Mouse (Mus musculus) liver, embryonic 13.5 days (tissue): Measurements from ENCODE around the gene Flt3l. TPM values are rescaled to one million over a fixed set of nuclear protein-coding genes. Genes with fewer than 3 reads are reported as not detected.

ENCODE experiments used
- ATAC-seq: fragments of 200-750 bp; cut with Nextera tagmentation; 2 replicates; pipeline ENCODE4 v1.8.0; 2017; ENCODE audit warnings: low read depth, mild to moderate bottlenecking, moderate number of reproducible peaks, moderate library complexity
- DNase-seq: peaks from one replicate; pipeline ENCODE4 v3.0.0; 2022
- H3K27ac ChIP-seq: fragments of 300-500 bp; sonication (generic); 2 replicates; pipeline ENCODE4 v1.5.1; 2015; ENCODE audit warnings: moderate library complexity, mild to moderate bottlenecking, inconsistent platforms
- H3K27me3 ChIP-seq: fragments of 300-500 bp; sonication (generic); 2 replicates; pipeline ENCODE4 v1.6.1; 2015; ENCODE audit warnings: mild to moderate bottlenecking, inconsistent platforms
- H3K36me3 ChIP-seq: fragments of 300-500 bp; sonication (generic); 2 replicates; pipeline ENCODE4 v1.6.1; 2015; ENCODE audit warnings: mild to moderate bottlenecking, inconsistent platforms
- H3K4me1 ChIP-seq: fragments of 300-500 bp; sonication (generic); replicated peaks from 2 replicates; pipeline ENCODE4 v1.6.1; 2015; ENCODE audit warnings: inconsistent platforms
- H3K4me2 ChIP-seq: fragments of 300-500 bp; sonication (generic); 2 replicates; pipeline ENCODE4 v1.6.1; 2015; ENCODE audit warnings: inconsistent platforms, mild to moderate bottlenecking, moderate library complexity
- H3K4me3 ChIP-seq: fragments of 300-500 bp; sonication (generic); replicated peaks from 2 replicates; pipeline ENCODE4 v1.5.1; 2015; ENCODE audit warnings: mild to moderate bottlenecking, inconsistent platforms
- H3K9ac ChIP-seq: fragments of 300-500 bp; sonication (generic); 2 replicates; pipeline ENCODE4 v1.6.1; 2015; ENCODE audit warnings: mild to moderate bottlenecking, inconsistent platforms
- H3K9me3 ChIP-seq: fragments of 300-500 bp; sonication (generic); replicated peaks from 2 replicates; pipeline ENCODE4 v1.6.1; 2016; ENCODE audit warnings: inconsistent platforms
- WGBS: fragments of 180-500 bp; shearing (Covaris S2); methylation state at CpG from one replicate; pipeline ENCODE4 v1.1.7; 2015; ENCODE audit not compliant: insufficient replicate concordance; 5-methylcytosine and 5-hydroxymethylcytosine counted together
- polyA plus RNA-seq: library from polyadenylated mRNA; unstranded; fragments of >200 nt; fragmentation: Nextera tagmentation; extraction: Ambion mirVana; gene quantifications from 2 replicates; pipeline ENCODE4 v1.2.1, GENCODE M21; 2015

Flt3l gene
- polyA plus RNA-seq, 1 experiment from 2014 or later, result 5.4 TPM

DNA sequence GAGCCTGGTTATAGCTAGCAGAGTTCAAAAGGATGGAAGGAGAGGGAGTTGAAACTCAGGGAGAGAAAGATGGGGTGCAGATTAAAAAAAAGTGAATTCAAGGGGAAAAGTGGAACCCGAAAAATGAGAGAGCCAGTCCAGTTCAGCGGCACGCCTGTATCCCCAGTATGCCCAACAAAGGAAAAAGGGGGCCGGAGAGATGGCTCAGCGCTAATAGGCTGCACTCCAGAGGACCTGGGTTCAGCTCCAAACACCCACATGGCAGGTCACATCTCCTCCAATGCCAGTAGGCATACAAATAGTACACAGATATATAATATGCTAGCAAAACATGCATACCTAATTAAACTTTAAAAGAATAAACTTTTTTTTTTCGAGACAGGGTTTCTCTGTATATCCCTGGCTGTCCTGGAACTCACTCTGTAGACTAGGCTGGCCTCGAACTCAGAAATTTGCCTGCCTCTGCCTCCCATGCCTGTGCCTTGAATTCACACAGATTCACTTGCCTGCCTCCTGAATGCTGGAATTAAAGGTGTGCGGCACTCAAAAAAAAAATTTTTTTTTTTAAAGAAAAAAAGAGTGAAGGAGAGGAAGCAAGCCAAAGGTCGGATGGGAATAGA, 26.9 kb upstream of the Flt3l start:
- DNase-seq (no peak), ATAC-seq (no peak)
- H3K9me3 ChIP-seq, result no peaks in the 10 kb centered on the region
- peaks cover 19% of the 10 kb centered on the region; the same call in 1 of the 2 replicates for H3K36me3 ChIP-seq
- no peak overlapping the region for H3K9ac ChIP-seq
- no peak overlapping the region for H3K4me3 ChIP-seq
- no peak overlapping the region for H3K27ac ChIP-seq
- H3K4me2 ChIP-seq, result no peak overlapping the region
- peaks cover 20% of the 10 kb centered on the region for H3K4me1 ChIP-seq
- H3K27me3 ChIP-seq, result peaks cover 59% of the 10 kb centered on the region
- 58% methylated on average over 9 of the region's 9 CpGs for WGBS

GRCm38 (mm10) chr7:45162551-45162950, 26.3 kb upstream of the Flt3l start:
- DNase-seq (no peak), ATAC-seq (peak; percentile 18; the same call in 1 of the 2 replicates)
- H3K4me2 ChIP-seq, result peak overlapping the region; percentile 74
- peak overlapping the region; percentile 42 for H3K4me3 ChIP-seq
- WGBS, result 21% methylated on average over 6 of the region's 6 CpGs
- peaks cover 20% of the 10 kb centered on the region for H3K4me1 ChIP-seq
- H3K9me3 ChIP-seq, result no peaks in the 10 kb centered on the region
- peak overlapping the region; percentile 37; the same call in 1 of the 2 replicates for H3K9ac ChIP-seq
- no peak overlapping the region for H3K27ac ChIP-seq
- peaks cover 53% of the 10 kb centered on the region for H3K27me3 ChIP-seq
- peaks cover 19% of the 10 kb centered on the region; the same call in 1 of the 2 replicates for H3K36me3 ChIP-seq

GRCm38 (mm10) chr7:45161612-45162473, 25.6 kb upstream of the Flt3l start:
- H3K27ac ChIP-seq, result no peak overlapping the region
- peaks cover 46% of the 10 kb centered on the region for H3K27me3 ChIP-seq
- peaks cover 20% of the 10 kb centered on the region for H3K4me1 ChIP-seq
- no peaks in the 10 kb centered on the region for H3K9me3 ChIP-seq
- ATAC-seq (peak; percentile 73), DNase-seq (peak; percentile 72)
- H3K4me3 ChIP-seq, result peak overlapping the region; percentile 42
- H3K9ac ChIP-seq, result peak overlapping the region; percentile 37; the same call in 1 of the 2 replicates
- peak overlapping the region; percentile 74 for H3K4me2 ChIP-seq
- H3K36me3 ChIP-seq, result peaks cover 22% of the 10 kb centered on the region
- WGBS, result 4% methylated on average over 35 of the region's 35 CpGs

GRCm38 (mm10) chr7:45160866-45161265, 24.6 kb upstream of the Flt3l start:
- no peaks in the 10 kb centered on the region for H3K9me3 ChIP-seq
- no peak overlapping the region for H3K9ac ChIP-seq
- H3K4me2 ChIP-seq, result no peak overlapping the region
- peaks cover 25% of the 10 kb centered on the region for H3K36me3 ChIP-seq
- ATAC-seq, result no peak
- peaks cover 20% of the 10 kb centered on the region for H3K4me1 ChIP-seq
- no peak for DNase-seq
- H3K27ac ChIP-seq, result no peak overlapping the region
- H3K4me3 ChIP-seq, result no peak overlapping the region
- 71% methylated on average over 3 of the region's 3 CpGs for WGBS
- H3K27me3 ChIP-seq, result peaks cover 36% of the 10 kb centered on the region

GRCm38 (mm10) chr7:45160316-45160800, 24.1 kb upstream of the Flt3l start:
- Histone ChIP-seq H3K9ac (no peak overlapping the region), H3K4me3 (no peak overlapping the region), H3K4me1 (peaks cover 24% of the 10 kb centered on the region), H3K36me3 (peaks cover 25% of the 10 kb centered on the region), H3K27ac (no peak overlapping the region), H3K4me2 (no peak overlapping the region), H3K27me3 (peaks cover 31% of the 10 kb centered on the region), H3K9me3 (no peaks in the 10 kb centered on the region)
- WGBS, result 85% methylated on average over 6 of the region's 6 CpGs
- DNase-seq (no peak), ATAC-seq (no peak)

DNA sequence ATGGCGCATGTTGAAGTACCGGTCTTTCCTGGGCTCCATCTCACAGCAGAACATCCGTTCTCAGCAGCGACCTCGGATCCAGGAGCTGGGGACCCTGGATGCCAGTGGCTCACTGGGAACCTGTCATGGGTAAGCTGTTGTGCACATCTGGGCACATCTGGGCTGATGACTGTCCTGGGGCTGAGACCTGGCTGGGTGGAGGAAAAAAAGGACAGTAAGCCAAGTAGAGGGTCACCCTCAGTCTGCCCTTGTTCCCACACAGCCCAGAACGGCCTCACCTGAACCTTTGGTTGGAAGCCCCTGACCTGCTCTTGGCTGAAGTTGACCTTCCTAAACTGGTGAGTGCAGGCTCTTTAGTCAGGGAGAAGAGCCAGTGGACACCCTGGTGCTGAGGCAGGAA, 22.8 kb upstream of the Flt3l start:
- Histone ChIP-seq H3K4me3 (no peak overlapping the region), H3K27ac (no peak overlapping the region), H3K36me3 (peaks cover 25% of the 10 kb centered on the region), H3K9ac (no peak overlapping the region), H3K4me2 (no peak overlapping the region), H3K9me3 (no peaks in the 10 kb centered on the region), H3K27me3 (peaks cover 18% of the 10 kb centered on the region), H3K4me1 (peaks cover 29% of the 10 kb centered on the region)
- 82% methylated on average over 6 of the region's 6 CpGs for WGBS
- ATAC-seq, result no peak
- DNase-seq, result no peak

GRCm38 (mm10) chr7:45157459-45157858, 21.2 kb upstream of the Flt3l start:
- no peak overlapping the region for H3K9ac ChIP-seq
- H3K9me3 ChIP-seq, result no peaks in the 10 kb centered on the region
- H3K4me2 ChIP-seq, result no peak overlapping the region
- H3K4me1 ChIP-seq, result peaks cover 28% of the 10 kb centered on the region
- H3K36me3 ChIP-seq, result peaks cover 25% of the 10 kb centered on the region
- H3K27me3 ChIP-seq, result peaks cover 2% of the 10 kb centered on the region
- 84% methylated on average over 14 of the region's 14 CpGs for WGBS
- DNase-seq (no peak), ATAC-seq (no peak)
- H3K27ac ChIP-seq, result no peak overlapping the region
- H3K4me3 ChIP-seq, result no peak overlapping the region

DNA sequence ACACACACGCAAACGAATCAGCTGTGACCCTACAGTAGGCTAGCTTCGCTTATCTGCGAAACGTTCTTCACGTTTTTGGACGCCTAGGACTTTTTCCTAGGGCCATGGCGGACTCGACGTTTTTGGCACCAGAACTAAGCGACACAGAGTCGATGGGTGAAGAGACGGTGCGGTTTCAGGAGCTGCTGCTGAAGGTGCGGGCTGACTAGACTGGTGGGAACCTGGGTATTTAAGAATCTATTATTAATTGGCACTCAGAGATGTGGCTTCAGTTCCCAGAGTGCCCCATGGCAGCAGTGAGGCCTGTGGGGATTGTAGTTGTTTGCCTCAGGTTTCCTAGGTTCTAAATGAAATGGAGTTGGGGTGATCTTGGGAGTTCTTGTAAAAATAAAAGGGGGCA, 20.0 kb upstream of the Flt3l start:
- H3K9ac ChIP-seq, result no peak overlapping the region
- no peaks in the 10 kb centered on the region for H3K9me3 ChIP-seq
- no peak overlapping the region for H3K4me3 ChIP-seq
- no peak overlapping the region for H3K27ac ChIP-seq
- WGBS, result 83% methylated on average over 15 of the region's 15 CpGs
- H3K4me2 ChIP-seq, result no peak overlapping the region
- DNase-seq (no peak), ATAC-seq (no peak)
- no peaks in the 10 kb centered on the region for H3K27me3 ChIP-seq
- H3K4me1 ChIP-seq, result peaks cover 22% of the 10 kb centered on the region
- H3K36me3 ChIP-seq, result peaks cover 25% of the 10 kb centered on the region

GRCm38 (mm10) chr7:45155590-45155989, 19.4 kb upstream of the Flt3l start:
- no peak for ATAC-seq
- 74% methylated on average over 9 of the region's 9 CpGs for WGBS
- Histone ChIP-seq H3K9me3 (no peaks in the 10 kb centered on the region), H3K4me3 (no peak overlapping the region), H3K4me1 (peaks cover 28% of the 10 kb centered on the region), H3K27ac (peak overlapping the region; percentile 84; the same call in 1 of the 2 replicates), H3K9ac (no peak overlapping the region; the same call in 1 of the 2 replicates), H3K4me2 (no peak overlapping the region), H3K27me3 (no peaks in the 10 kb centered on the region), H3K36me3 (peaks cover 22% of the 10 kb centered on the region)
- DNase-seq, result no peak

DNA sequence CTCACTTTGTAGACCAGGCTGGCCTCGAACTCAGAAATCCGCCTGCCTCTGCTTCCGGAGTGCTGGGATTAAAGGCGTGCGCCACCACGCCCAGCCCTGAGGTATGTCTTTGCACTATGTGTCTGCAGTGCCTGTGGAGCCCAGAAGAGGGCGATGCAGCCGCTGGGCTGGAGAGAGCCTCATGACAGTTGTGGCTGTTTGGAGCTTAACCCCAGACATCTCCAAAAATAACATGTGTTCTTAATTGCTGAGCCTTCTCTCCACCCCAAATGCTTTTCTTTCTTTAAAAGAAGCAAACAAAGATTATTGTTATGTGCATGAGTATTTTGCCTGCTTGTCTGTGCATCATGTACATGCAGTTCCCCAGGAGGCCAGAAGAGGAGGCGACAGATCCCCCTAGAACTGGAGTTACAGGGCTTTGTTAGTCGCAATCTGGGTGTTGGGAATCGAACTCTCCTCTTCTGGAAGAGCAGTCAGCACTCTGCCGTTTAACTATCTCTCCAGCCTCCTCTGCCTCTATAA, 18.8 kb upstream of the Flt3l start:
- Histone ChIP-seq H3K9me3 (no peaks in the 10 kb centered on the region), H3K4me2 (peak overlapping the region; percentile 85), H3K9ac (peak overlapping the region; percentile 82; the same call in 1 of the 2 replicates), H3K27ac (peak overlapping the region; percentile 84), H3K36me3 (peaks cover 17% of the 10 kb centered on the region), H3K27me3 (no peaks in the 10 kb centered on the region), H3K4me1 (peaks cover 33% of the 10 kb centered on the region), H3K4me3 (peak overlapping the region; percentile 70)
- DNase-seq (peak; percentile 67), ATAC-seq (peak; percentile 6)
- 63% methylated on average over 12 of the region's 12 CpGs for WGBS
